ENCODE assay signal across 8 mouse cellular contexts in genomic region chr6:77980137-77981052, GRCm38 (mm10). TPM values are rescaled to one million over a fixed set of nuclear protein-coding genes. Genes with fewer than 3 reads are reported as not detected.
DNase-seq lines count a peak whose midpoint lies in the region; ATAC-seq and TF ChIP-seq lines count a peak whose summit lies in the region.

No protein-coding gene starts in this region.

- no peaks in the 10 kb centered on the region for H3K36me3 ChIP-seq in hindbrain, embryonic 12.5 days
- no peaks in the 10 kb centered on the region for H3K36me3 ChIP-seq in midbrain, postnatal 0 days (ENCODE audit: insufficient read depth, low read length)

- intact Hi-C loops in left cerebral cortex, postnatal 10 days (cut with DNase I), result no loop called here

- H3K9me3 ChIP-seq in hindbrain, embryonic 12.5 days (replicated peaks), result no peaks in the 10 kb centered on the region
- no peaks in the 10 kb centered on the region for H3K9me3 ChIP-seq in midbrain, postnatal 0 days (ENCODE audit: low read length)

- peak overlapping the region; percentile 65 for H3K4me3 ChIP-seq in hindbrain, embryonic 12.5 days
- H3K4me3 ChIP-seq in midbrain, postnatal 0 days (ENCODE audit: low read depth, low read length), result peak overlapping the region; percentile 74

- ATAC-seq in hindbrain, embryonic 12.5 days (ENCODE audit: low FRiP score), result peak; percentile 38; the same call in 1 of the 2 replicates
- no peak; the same call in none of the 2 replicates for ATAC-seq in midbrain, postnatal 0 days (ENCODE audit: low FRiP score)
- no peak for ATAC-seq in monocyte, adult 5-6 weeks (replicated peaks; ENCODE audit: insufficient number of reproducible peaks, low FRiP score, low TSS enrichment, poor library complexity, severe bottlenecking)

- no peak overlapping the region for H3K9ac ChIP-seq in hindbrain, embryonic 12.5 days
- peak overlapping the region; percentile 75; the same call in 1 of the 2 replicates for H3K9ac ChIP-seq in midbrain, postnatal 0 days (replicated peaks; ENCODE audit: low read length, poor library complexity, severe bottlenecking)

- peak overlapping the region; percentile 95; the same call in 1 of the 2 replicates for H3K27ac ChIP-seq in hindbrain, embryonic 12.5 days
- peak overlapping the region; percentile 90 for H3K27ac ChIP-seq in midbrain, postnatal 0 days (ENCODE audit: low read depth, low read length)

- H3K4me2 ChIP-seq in hindbrain, embryonic 12.5 days (replicated peaks), result peak overlapping the region; percentile 57
- H3K4me2 ChIP-seq in midbrain, postnatal 0 days (ENCODE audit: low read depth, low read length, poor library complexity, severe bottlenecking), result peak overlapping the region; percentile 56

- WGBS in hindbrain, embryonic 12.5 days, result 8% methylated on average over 15 of the region's 15 CpGs
- 8% methylated on average over 15 of the region's 15 CpGs for WGBS in midbrain, postnatal 0 days

- TF ChIP-seq CTCF in midbrain, postnatal 0 days (IDR thresholded peaks at IDR 0.05), result no peak

- H3K27me3 ChIP-seq in hindbrain, embryonic 12.5 days, result no peaks in the 10 kb centered on the region
- no peaks in the 10 kb centered on the region for H3K27me3 ChIP-seq in midbrain, postnatal 0 days (ENCODE audit: insufficient read depth, low read length)

- H3K4me1 ChIP-seq in hindbrain, embryonic 12.5 days, result peaks cover 25% of the 10 kb centered on the region
- H3K4me1 ChIP-seq in midbrain, postnatal 0 days (ENCODE audit: insufficient read depth, low read length), result peaks cover 6% of the 10 kb centered on the region; the same call in 1 of the 2 replicates

- peak; percentile 23 for DNase-seq in kidney, postnatal 10 days
- no peak for DNase-seq in kidney, postnatal 25 days
- DNase-seq in embryo, embryonic 10 days (ENCODE audit: low spot score), result peak; percentile 58
- DNase-seq in midbrain, postnatal 0 days (ENCODE audit: low spot score), result peak; percentile 9
- no peak for DNase-seq in left cerebral cortex, postnatal 10 days (ENCODE audit: extremely low spot score in 1 of 2, low spot score in 2 of 2)
- no peak for DNase-seq in right cerebral cortex, postnatal 14 days

RNA-seq across cellular contexts. Expression of gene Ctnna2, which starts 0.9 kb away (rescaled TPM):
- polyA plus RNA-seq in hindbrain, embryonic 12.5 days (2016; fragmentation: Nextera tagmentation; extraction: Ambion mirVana), result 96.8 and 98.5 TPM in 2 replicates
- 208 and 258 TPM in 2 replicates for total RNA-seq in midbrain, postnatal 0 days (2014; rRNA removed)
- 105 and 108 TPM in 2 replicates for polyA plus RNA-seq in midbrain, postnatal 0 days (2015; fragmentation: Nextera tagmentation; extraction: Ambion mirVana)
- total RNA-seq in monocyte, adult 5-6 weeks (2017), result 0.10 TPM in 1 of 3 replicates, not detected in the others
- 100 to 1,000 TPM; 153 to 158 TPM for total RNA-seq in left cerebral cortex, postnatal 10 days (2021)

Comparison
In these comparisons a context has a peak if more than half of its experiments do, and no peak if none do; other contexts are left out.
1. DNase-seq: peak in kidney, postnatal 10 days (single experiment), embryo, embryonic 10 days (single experiment) and midbrain, postnatal 0 days (single experiment); none in kidney, postnatal 25 days (0 of 2), left cerebral cortex, postnatal 10 days (0 of 2) and right cerebral cortex, postnatal 14 days (single experiment).
2. RNA of gene Ctnna2, which starts 0.9 kb away (total RNA-seq): 208 to 258 TPM in midbrain, postnatal 0 days and 153 to 158 TPM in left cerebral cortex, postnatal 10 days; 0.10 TPM in monocyte, adult 5-6 weeks; every median in the first group is over 100 times any median in the second.